22 mouse cellular contexts compared by ENCODE assay signal in genomic region chr10:70085256-70085961, GRCm38 (mm10). TPM values are rescaled to one million over a fixed set of nuclear protein-coding genes. Genes with fewer than 3 reads are reported as not detected.
DNase-seq lines count a peak whose midpoint lies in the region; ATAC-seq and TF ChIP-seq lines count a peak whose summit lies in the region.
"Had no signal": no experiment of that assay in that cellular context is flagged by ENCODE, and none has a peak within 500 bp of the region (broad histone marks: within the 10 kb centered on the region; RNA-seq: fewer than 3 reads in every experiment).

No protein-coding gene starts in this region.

- peaks cover 10% of the 10 kb centered on the region for H3K4me1 ChIP-seq in kidney, embryonic 14.5 days (ENCODE audit: control insufficient read depth, insufficient read depth, low read length)
- no peaks in the 10 kb centered on the region for H3K4me1 ChIP-seq in lung, postnatal 0 days (ENCODE audit: insufficient read depth, low read depth, low read length)
- no peaks in the 10 kb centered on the region; the same call in 1 of the 2 replicates for H3K4me1 ChIP-seq in lung, adult 2 months (ENCODE audit: control insufficient read depth, insufficient read depth, low read length)
- H3K4me1 ChIP-seq: liver, embryonic 15.5 days; neural tube, embryonic 15.5 days had no signal

- H3K9me3 ChIP-seq in kidney, embryonic 14.5 days (ENCODE audit: control insufficient read depth, low read length): peaks cover 7% of the 10 kb centered on the region; the same call in 1 of the 2 replicates
- no peaks in the 10 kb centered on the region; the same call in 1 of the 2 replicates for H3K9me3 ChIP-seq in lung, postnatal 0 days (ENCODE audit: low read length)
- H3K9me3 ChIP-seq: limb, embryonic 10.5 days; liver, embryonic 15.5 days; midbrain, embryonic 10.5 days had no signal

- no peaks in the 10 kb centered on the region for H3K36me3 ChIP-seq in kidney, embryonic 14.5 days (ENCODE audit: control insufficient read depth, insufficient read depth, low read length)
- H3K36me3 ChIP-seq in lung, postnatal 0 days (ENCODE audit: insufficient read depth, low read length): no peaks in the 10 kb centered on the region
- H3K36me3 ChIP-seq in myocyte (ENCODE audit: control insufficient read depth, insufficient read depth): no peaks in the 10 kb centered on the region
- H3K36me3 ChIP-seq: hindbrain, embryonic 15.5 days; limb, embryonic 10.5 days; liver, embryonic 15.5 days; midbrain, embryonic 10.5 days; neural tube, embryonic 15.5 days had no signal

- H3K27ac ChIP-seq in kidney, embryonic 14.5 days (ENCODE audit: low read depth, low read length): no peak overlapping the region
- 0 out of 2 replicates have a peak overlapping the region, but pooled peaks have one; percentile 9 for H3K27ac ChIP-seq in lung, postnatal 0 days (ENCODE audit: low read length)
- H3K27ac ChIP-seq: hindbrain, embryonic 15.5 days; limb, embryonic 10.5 days; liver, embryonic 15.5 days; midbrain, embryonic 10.5 days; neural tube, embryonic 15.5 days had no signal

- 32% methylated on average over 12 of the region's 12 CpGs for WGBS in kidney, embryonic 14.5 days
- WGBS in lung, postnatal 0 days: 19% methylated on average over 12 of the region's 12 CpGs
- WGBS in lung, adult 2 months: 35% methylated on average over 12 of the region's 12 CpGs

- H3K4me2 ChIP-seq in kidney, embryonic 14.5 days (replicated peaks; ENCODE audit: low read depth, low read length): no peak overlapping the region
- no peak overlapping the region for H3K4me2 ChIP-seq in lung, postnatal 0 days (replicated peaks; ENCODE audit: low read depth, low read length)
- H3K4me2 ChIP-seq in myocyte (ENCODE audit: low read depth): peak overlapping the region; percentile 1
- H3K4me2 ChIP-seq: heart, embryonic 11.5 days; hindbrain, embryonic 15.5 days; liver, embryonic 15.5 days; neural tube, embryonic 15.5 days had no signal

- H3K9ac ChIP-seq in kidney, embryonic 14.5 days (ENCODE audit: low read depth, low read length): no peak overlapping the region
- H3K9ac ChIP-seq in lung, postnatal 0 days (replicated peaks; ENCODE audit: low read depth): no peak overlapping the region
- H3K9ac ChIP-seq: hindbrain, embryonic 15.5 days; liver, embryonic 15.5 days; neural tube, embryonic 15.5 days had no signal

- no peaks in the 10 kb centered on the region for H3K79me2 ChIP-seq in myocyte (ENCODE audit: control insufficient read depth, insufficient read depth)

- no peak for TF ChIP-seq POLR2A in lung, adult 2 months (IDR thresholded peaks at IDR 0.05; ENCODE audit: borderline replicate concordance, extremely low read depth, low read depth, low read length)
- no peak for TF ChIP-seq POLR2A in myocyte (IDR thresholded peaks at IDR 0.05; ENCODE audit: insufficient read length, low read depth)

- no peak overlapping the region for H3ac ChIP-seq in myocyte (ENCODE audit: control insufficient read depth, insufficient read length)

- no peak for TF ChIP-seq CTCF in lung, postnatal 0 days (IDR thresholded peaks at IDR 0.05)
- no peak for TF ChIP-seq CTCF in lung, adult 2 months (IDR thresholded peaks at IDR 0.05; ENCODE audit: insufficient read depth, low read length)

- no peak for TF ChIP-seq EP300 in lung, postnatal 0 days (IDR thresholded peaks at IDR 0.05)

- peak; percentile 53; the same call in 1 of the 2 replicates for ATAC-seq in kidney, embryonic 14.5 days (ENCODE audit: low FRiP score, low TSS enrichment)
- ATAC-seq in lung, postnatal 0 days: peak; percentile 67
- ATAC-seq: activated CD4-positive, CD25-positive, alpha-beta regulatory T cell, adult 4 months; forebrain, embryonic 16.5 days had no signal

- peak; percentile 49 to 81 for DNase-seq in adrenal gland, adult (ENCODE audit: inconsistent age in 2 of 2, low spot score in 1 of 2)
- DNase-seq in adrenal gland, postnatal 4 days (ENCODE audit: low spot score in 2 of 2): no peak
- no peak for DNase-seq in kidney, adult 11 months
- peak; percentile 64 for DNase-seq in lung, postnatal 0 days (ENCODE audit: low spot score)
- DNase-seq in lung, adult 2 months: no peak
- DNase-seq in spleen, postnatal 10 days (ENCODE audit: low spot score in 2 of 2): no peak
- DNase-seq: cerebellum, adult 8-10 months; cerebellum, postnatal 36 days; heart, adult 11 months; kidney, adult 8-10 months; liver; spleen, adult 18-20 months had no signal

- no peaks in the 10 kb centered on the region for H3K27me3 ChIP-seq in kidney, embryonic 14.5 days (ENCODE audit: control insufficient read depth, insufficient read depth, low read length)
- no peaks in the 10 kb centered on the region for H3K27me3 ChIP-seq in lung, postnatal 0 days (replicated peaks; ENCODE audit: insufficient read depth, low read length)
- H3K27me3 ChIP-seq in myocyte (ENCODE audit: control insufficient read depth, insufficient read depth, insufficient read length): no peaks in the 10 kb centered on the region
- H3K27me3 ChIP-seq: hindbrain, embryonic 15.5 days; liver, embryonic 15.5 days; neural tube, embryonic 15.5 days had no signal

- H3K4me3 ChIP-seq in kidney, embryonic 14.5 days (ENCODE audit: low read length): no peak overlapping the region
- H3K4me3 ChIP-seq in lung, postnatal 0 days (ENCODE audit: low read depth, low read length): no peak overlapping the region
- no peak overlapping the region for H3K4me3 ChIP-seq in lung, adult 2 months (replicated peaks; ENCODE audit: extremely low read depth, low read depth, low read length)
- no peak overlapping the region for H3K4me3 ChIP-seq in myocyte
- H3K4me3 ChIP-seq: hindbrain, embryonic 15.5 days; limb, embryonic 10.5 days; liver, embryonic 15.5 days; midbrain, embryonic 10.5 days; neural tube, embryonic 15.5 days had no signal

TF ChIP-seq in myocyte, 11 proteins besides CTCF, POLR2A, EP300 and RAD21:
- peak in 1 of 3 experiments; percentile 31 for TF ChIP-seq MYOG (IDR thresholded peaks at IDR 0.05; ENCODE audit: control insufficient read depth in 1 of 3, insufficient read depth in 1 of 3, insufficient read length in 2 of 3, low read depth in 2 of 3)
- TF ChIP-seq USF1 (IDR thresholded peaks at IDR 0.05; ENCODE audit: low read depth): no peak
- no peak for TF ChIP-seq POLR2AphosphoS2 (IDR thresholded peaks at IDR 0.05; ENCODE audit: insufficient read length, low read depth)
- peak in 1 of 3 experiments; percentile 28 for TF ChIP-seq MYOD1 (IDR thresholded peaks at IDR 0.05; ENCODE audit: control insufficient read depth in 1 of 3, insufficient read length in 2 of 3, low read depth in 2 of 3)
- no peak for TF ChIP-seq TCF3 (IDR thresholded peaks at IDR 0.05; ENCODE audit: insufficient read length, low read depth)
- no peak for TF ChIP-seq SRF (IDR thresholded peaks at IDR 0.05; ENCODE audit: control insufficient read depth, insufficient read length, low read depth)

RNA-seq across cellular contexts. Expression of gene Ccdc6, which starts 11.5 kb away (rescaled TPM):
- total RNA-seq in adrenal gland, postnatal 4 days (2021): 10 to 100 TPM; 58.8 to 65.0 TPM
- polyA plus RNA-seq in kidney, embryonic 14.5 days (2014; fragmentation: Nextera tagmentation; extraction: Ambion mirVana): 36.4 and 39.6 TPM in 2 replicates
- 10.7 and 11.3 TPM in 2 replicates for polyA plus RNA-seq in lung, postnatal 0 days (2015; fragmentation: Nextera tagmentation; extraction: Ambion mirVana)
- 19.1 and 22.2 TPM in 2 replicates for polyA plus RNA-seq in lung, adult 2 months (2012; rRNA removed)
- 15.5 TPM for polyA plus RNA-seq in myocyte (2012; fragmentation: generic; extraction: Trizol)

Comparison
In these comparisons a context has a peak if more than half of its experiments do, and no peak if none do; other contexts are left out.
1. DNase-seq: peak in adrenal gland, adult (2 of 2) and lung, postnatal 0 days (single experiment); none in adrenal gland, postnatal 4 days (0 of 2), kidney, adult 11 months (single experiment), lung, adult 2 months (single experiment) and spleen, postnatal 10 days (0 of 2).